Mouse (Mus musculus): Measurements from ENCODE around the gene Csf3.
A peak's percentile ranks its signal among the peaks of the same experiment; 100 is the strongest.

The Csf3 gene

DNA sequence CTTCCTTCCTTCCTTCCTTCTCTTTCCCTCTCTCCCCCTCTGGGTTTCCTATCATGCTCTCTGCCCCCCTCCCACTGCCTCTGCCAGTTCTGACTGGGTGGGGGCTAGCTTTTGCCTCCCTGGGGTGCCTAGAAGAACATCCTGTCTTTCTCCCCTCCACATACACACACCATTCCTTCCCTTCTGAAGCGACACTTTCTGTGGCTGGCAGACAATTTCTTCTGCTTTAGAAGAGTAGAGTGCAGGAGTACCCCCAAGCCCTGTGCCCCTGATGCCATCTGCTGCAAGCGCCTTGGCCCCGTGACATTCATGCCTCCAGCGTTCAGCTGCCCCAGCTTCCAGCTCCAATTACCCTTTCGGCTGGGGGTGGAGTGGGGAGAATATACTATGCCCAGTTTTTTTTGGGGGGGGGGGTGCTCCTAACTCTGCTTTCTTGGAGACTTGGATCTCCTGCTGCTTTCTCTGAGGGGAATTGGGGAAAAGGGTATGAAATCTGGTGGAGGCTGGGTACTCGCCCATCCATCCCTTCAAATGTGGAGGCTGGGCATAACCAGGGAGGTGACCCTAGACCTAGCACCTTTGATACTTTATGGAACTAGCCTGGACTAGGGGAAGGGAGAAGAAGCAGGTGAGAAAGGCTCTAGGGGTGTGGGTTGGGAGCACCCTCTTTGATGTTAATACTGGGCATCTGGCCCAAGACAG lies 46.9 kb downstream of the Csf3 start:
- DNase-seq (ENCODE audit: low spot score in 2 of 2) = no peak

DNA sequence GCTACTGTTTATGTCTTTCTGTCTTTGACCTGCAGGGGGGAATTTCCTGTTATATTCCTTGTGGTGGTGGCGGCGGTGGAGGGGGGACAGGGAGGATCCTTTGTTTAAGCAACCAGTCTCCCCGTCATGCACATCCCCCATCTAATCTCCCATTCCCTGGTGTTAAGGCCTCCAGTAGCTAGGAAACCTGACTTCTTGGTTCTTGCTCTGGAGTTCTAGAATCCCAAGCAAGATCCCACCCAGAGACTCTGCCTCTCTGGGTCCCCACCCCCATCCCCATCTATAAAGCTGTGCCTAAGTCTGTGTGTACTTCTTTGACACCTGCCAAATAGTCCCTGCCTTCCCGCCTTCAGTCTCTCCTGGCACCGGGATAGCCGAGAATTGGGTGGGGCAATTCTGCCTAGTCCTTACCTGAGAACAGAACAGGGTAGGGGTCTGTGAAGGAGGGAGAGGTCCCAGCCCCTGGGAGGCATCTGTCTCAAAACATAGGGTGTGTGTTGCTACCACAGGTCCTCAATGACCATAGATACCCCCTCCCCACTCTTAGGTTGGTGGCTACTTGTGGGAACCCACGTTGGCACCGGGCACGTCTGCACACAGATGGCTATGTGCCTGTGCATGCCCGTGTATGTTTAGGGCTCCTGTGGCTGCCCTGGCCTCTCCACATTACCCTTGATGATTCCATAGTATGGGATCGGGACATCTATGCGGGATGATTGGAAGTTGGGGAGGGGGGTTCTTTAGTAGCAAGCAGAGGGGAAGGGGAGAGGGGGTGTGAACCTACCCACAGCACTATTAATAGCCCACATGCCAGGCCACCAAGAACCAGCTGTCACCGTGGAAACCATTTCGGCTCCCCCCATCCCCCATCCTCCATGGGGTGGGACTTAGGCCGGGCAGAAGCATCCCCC lies 47.7 kb downstream of the Csf3 start:
- DNase-seq (ENCODE audit: low spot score in 2 of 2) = no peak

- no peak for DNase-seq (ENCODE audit: low spot score in 2 of 2)
Measured at GRCm38 (mm10) chr11:98749716-98750115, 48.7 kb downstream of the Csf3 start.

- no peak for DNase-seq (ENCODE audit: low spot score in 2 of 2)
Measured at GRCm38 (mm10) chr11:98750351-98751201, 49.5 kb downstream of the Csf3 start.

GRCm38 (mm10) chr11:98751221-98751782 lies 50.2 kb downstream of the Csf3 start:
- peak in 1 of 2 experiments; percentile 7 for DNase-seq (ENCODE audit: low spot score in 2 of 2)

DNA sequence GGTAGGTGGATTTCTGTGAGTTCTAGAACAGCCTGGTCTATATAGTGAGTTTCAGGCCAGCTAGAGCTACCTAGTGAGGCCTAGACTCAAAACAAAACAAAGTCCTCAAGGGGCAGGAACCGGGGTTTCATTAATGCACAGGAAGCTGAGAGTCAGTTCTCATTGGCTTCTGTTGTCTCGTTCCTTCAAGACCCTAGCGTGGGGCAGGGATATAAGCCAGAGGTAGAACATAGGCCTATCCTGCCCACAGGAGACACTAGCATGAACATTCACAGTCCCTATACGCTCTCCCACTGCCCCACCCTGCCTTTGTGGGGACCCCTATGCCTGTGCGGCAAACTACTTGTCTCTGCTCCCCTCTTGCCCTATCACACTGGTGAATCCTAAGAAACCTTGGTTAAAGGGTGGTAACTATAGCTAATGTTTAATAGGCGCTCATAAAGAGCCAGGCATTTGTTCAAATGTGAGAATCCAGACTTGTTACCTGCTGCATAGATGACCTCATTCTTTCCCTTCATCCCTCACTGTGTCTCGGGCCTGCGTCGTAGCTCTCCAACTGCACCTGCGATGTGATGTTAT lies 51.6 kb downstream of the Csf3 start:
- DNase-seq (ENCODE audit: low spot score in 2 of 2) = no peak

Measured in spleen, postnatal 14 days (tissue).